In genomic region chr6:17362771-17363170, GRCm38 (mm10) we compare ENCODE assay signal across 11 mouse cellular contexts. TPM values are rescaled to one million over a fixed set of nuclear protein-coding genes. Genes with fewer than 3 reads are reported as not detected.
A peak's percentile ranks its signal among the peaks of the same experiment; 100 is the strongest.
DNase-seq lines count a peak whose midpoint lies in the region; ATAC-seq and TF ChIP-seq lines count a peak whose summit lies in the region.
"Had no signal": no experiment of that assay in that cellular context is flagged by ENCODE, and none has a peak within 500 bp of the region (broad histone marks: within the 10 kb centered on the region; RNA-seq: fewer than 3 reads in every experiment).

No protein-coding gene starts in this region.

- peak; percentile 67 for TF ChIP-seq CTCF in intestine, postnatal 0 days (IDR thresholded peaks at IDR 0.05; ENCODE audit: low read depth)
- no peak for TF ChIP-seq CTCF in brain, embryonic 14.5 days (IDR thresholded peaks at IDR 0.05; ENCODE audit: borderline replicate concordance, extremely low read depth, insufficient read depth, insufficient read length)

- no peak for TF ChIP-seq POLR2A in brain, embryonic 14.5 days (IDR thresholded peaks at IDR 0.05; ENCODE audit: borderline replicate concordance, extremely low read depth, insufficient read depth, insufficient read length, poor library complexity, severe bottlenecking)

- intact Hi-C loops in heart, postnatal 36 days (cut with DNase I), result loop anchor here (1.0 kb wide), 1 partner anchor 227 kb away; no protein-coding TSS in a partner anchor

- no peak overlapping the region for H3K4me2 ChIP-seq in intestine, postnatal 0 days (replicated peaks; ENCODE audit: low read depth)
- H3K4me2 ChIP-seq in intestine, embryonic 15.5 days (replicated peaks), result no peak overlapping the region
- H3K4me2 ChIP-seq in midbrain, embryonic 14.5 days (ENCODE audit: low read length), result no peak overlapping the region
- H3K4me2 ChIP-seq in midbrain, embryonic 16.5 days (ENCODE audit: low read length), result no peak overlapping the region
- H3K4me2 ChIP-seq: limb, embryonic 13.5 days had no signal

- no peaks in the 10 kb centered on the region for H3K9me3 ChIP-seq in intestine, postnatal 0 days (ENCODE audit: control insufficient read depth)
- H3K9me3 ChIP-seq in intestine, embryonic 15.5 days, result no peaks in the 10 kb centered on the region
- no peaks in the 10 kb centered on the region for H3K9me3 ChIP-seq in midbrain, embryonic 14.5 days (ENCODE audit: control insufficient read depth, low read length)
- H3K9me3 ChIP-seq in midbrain, embryonic 16.5 days (replicated peaks; ENCODE audit: control insufficient read depth, low read length, poor library complexity, severe bottlenecking), result no peaks in the 10 kb centered on the region
- H3K9me3 ChIP-seq: limb, embryonic 13.5 days had no signal

- 35% methylated on average over 3 of the region's 3 CpGs for WGBS in intestine, postnatal 0 days
- WGBS in intestine, embryonic 15.5 days, result 38% methylated on average over 3 of the region's 3 CpGs
- WGBS in midbrain, embryonic 14.5 days, result 37% methylated on average over 3 of the region's 3 CpGs
- WGBS in midbrain, embryonic 16.5 days, result 40% methylated on average over 3 of the region's 3 CpGs

- H3K4me3 ChIP-seq in intestine, postnatal 0 days (ENCODE audit: low read depth, low read length), result no peak overlapping the region
- no peak overlapping the region for H3K4me3 ChIP-seq in intestine, embryonic 15.5 days (replicated peaks)
- no peak overlapping the region for H3K4me3 ChIP-seq in midbrain, embryonic 14.5 days (replicated peaks; ENCODE audit: low read depth, low read length)
- no peak overlapping the region for H3K4me3 ChIP-seq in midbrain, embryonic 16.5 days (ENCODE audit: low read depth, low read length)
- H3K4me3 ChIP-seq: limb, embryonic 13.5 days had no signal

- H3K27me3 ChIP-seq in intestine, postnatal 0 days (replicated peaks; ENCODE audit: control insufficient read depth, insufficient read depth, low read length), result no peaks in the 10 kb centered on the region
- no peaks in the 10 kb centered on the region for H3K27me3 ChIP-seq in intestine, embryonic 15.5 days (replicated peaks)
- H3K27me3 ChIP-seq in midbrain, embryonic 14.5 days (ENCODE audit: control insufficient read depth, insufficient read depth, low read length), result no peaks in the 10 kb centered on the region
- H3K27me3 ChIP-seq in midbrain, embryonic 16.5 days (ENCODE audit: control insufficient read depth, insufficient read depth, low read depth, low read length), result no peaks in the 10 kb centered on the region
- H3K27me3 ChIP-seq: limb, embryonic 13.5 days had no signal

- H3K27ac ChIP-seq in intestine, postnatal 0 days (ENCODE audit: low read depth, low read length), result no peak overlapping the region
- no peak overlapping the region for H3K27ac ChIP-seq in intestine, embryonic 15.5 days
- no peak overlapping the region for H3K27ac ChIP-seq in midbrain, embryonic 14.5 days (replicated peaks; ENCODE audit: low read depth, low read length)
- no peak overlapping the region for H3K27ac ChIP-seq in midbrain, embryonic 16.5 days (ENCODE audit: low read length)
- H3K27ac ChIP-seq: limb, embryonic 13.5 days had no signal

- ATAC-seq in intestine, postnatal 0 days, result no peak
- no peak for ATAC-seq in intestine, embryonic 15.5 days
- 0 out of 2 replicates have a peak, but pooled peaks have one; percentile 11 for ATAC-seq in midbrain, embryonic 14.5 days (ENCODE audit: low FRiP score, low TSS enrichment)
- no peak for ATAC-seq in midbrain, embryonic 16.5 days

- DNase-seq in midbrain, embryonic 14.5 days, result peak; percentile 76
- peak; percentile 57 for DNase-seq in brain, embryonic 14.5 days (ENCODE audit: low read depth)
- DNase-seq in retina, embryonic 14.5 days (ENCODE audit: low spot score), result peak; percentile 73
- no peak for DNase-seq in spleen, postnatal 36 days (ENCODE audit: low spot score in 2 of 2)
- no peak for DNase-seq in heart, postnatal 36 days
- DNase-seq: kidney, postnatal 36 days had no signal

- H3K36me3 ChIP-seq in intestine, postnatal 0 days (ENCODE audit: control insufficient read depth, insufficient read depth), result no peaks in the 10 kb centered on the region
- H3K36me3 ChIP-seq in intestine, embryonic 15.5 days, result no peaks in the 10 kb centered on the region
- H3K36me3 ChIP-seq in midbrain, embryonic 14.5 days (ENCODE audit: control insufficient read depth, insufficient read depth, low read length), result no peaks in the 10 kb centered on the region
- no peaks in the 10 kb centered on the region for H3K36me3 ChIP-seq in midbrain, embryonic 16.5 days (ENCODE audit: control insufficient read depth, insufficient read depth, low read length)
- H3K36me3 ChIP-seq: limb, embryonic 13.5 days had no signal

- no peak overlapping the region for H3K9ac ChIP-seq in intestine, postnatal 0 days (ENCODE audit: low read depth, low read length)
- H3K9ac ChIP-seq in intestine, embryonic 15.5 days, result no peak overlapping the region
- H3K9ac ChIP-seq in midbrain, embryonic 14.5 days (replicated peaks; ENCODE audit: low read length), result no peak overlapping the region
- no peak overlapping the region for H3K9ac ChIP-seq in midbrain, embryonic 16.5 days (ENCODE audit: low read depth, low read length)
- H3K9ac ChIP-seq: limb, embryonic 13.5 days had no signal

- no peaks in the 10 kb centered on the region for H3K4me1 ChIP-seq in intestine, postnatal 0 days (replicated peaks; ENCODE audit: control insufficient read depth, insufficient read depth, low read length)
- no peaks in the 10 kb centered on the region for H3K4me1 ChIP-seq in intestine, embryonic 15.5 days (replicated peaks)
- H3K4me1 ChIP-seq in midbrain, embryonic 14.5 days (ENCODE audit: control insufficient read depth, insufficient read depth, low read length), result no peaks in the 10 kb centered on the region
- no peaks in the 10 kb centered on the region for H3K4me1 ChIP-seq in midbrain, embryonic 16.5 days (ENCODE audit: control insufficient read depth, insufficient read depth, low read length)
- H3K4me1 ChIP-seq: limb, embryonic 13.5 days had no signal

RNA-seq across cellular contexts. Expression of gene Cav1, which starts 56.6 kb away (rescaled TPM):
- polyA plus RNA-seq in intestine, postnatal 0 days (2015; fragmentation: Nextera tagmentation; extraction: Ambion mirVana), result 141 and 154 TPM in 2 replicates
- polyA plus RNA-seq in intestine, embryonic 15.5 days (2015; fragmentation: Nextera tagmentation; extraction: Ambion mirVana), result 178 and 201 TPM in 2 replicates
- 6.5 and 15.2 TPM in 2 replicates for polyA plus RNA-seq in midbrain, embryonic 14.5 days (2014; fragmentation: Nextera tagmentation; extraction: Ambion mirVana)
- 28.2 and 33.9 TPM in 2 replicates for polyA plus RNA-seq in midbrain, embryonic 16.5 days (2015; fragmentation: Nextera tagmentation; extraction: Ambion mirVana)
- polyA plus RNA-seq in brain, embryonic 14.5 days (2012; rRNA removed), result 17.6 and 25.1 TPM in 2 replicates
- total RNA-seq in heart, postnatal 36 days (2021), result 100 to 1,000 TPM; 270 to 284 TPM
- total RNA-seq: neutrophil, adult 5-6 weeks had no signal

Comparison
In these comparisons a context has a peak if more than half of its experiments do, and no peak if none do; other contexts are left out.
1. DNase-seq: peak in midbrain, embryonic 14.5 days (single experiment), brain, embryonic 14.5 days (single experiment) and retina, embryonic 14.5 days (single experiment); none in spleen, postnatal 36 days (0 of 2) and heart, postnatal 36 days (0 of 2).